Mouse (Mus musculus) cerebral cortex, adult 2 months (tissue): ENCODE measurements around the gene Fmo5.

Experiments used
- WGBS: fragments of 180-500 bp; shearing (Covaris S2); methylation state at CpG from one replicate; pipeline ENCODE4 v1.1.7; 2018; 5-methylcytosine and 5-hydroxymethylcytosine counted together

Gene Fmo5

DNA sequence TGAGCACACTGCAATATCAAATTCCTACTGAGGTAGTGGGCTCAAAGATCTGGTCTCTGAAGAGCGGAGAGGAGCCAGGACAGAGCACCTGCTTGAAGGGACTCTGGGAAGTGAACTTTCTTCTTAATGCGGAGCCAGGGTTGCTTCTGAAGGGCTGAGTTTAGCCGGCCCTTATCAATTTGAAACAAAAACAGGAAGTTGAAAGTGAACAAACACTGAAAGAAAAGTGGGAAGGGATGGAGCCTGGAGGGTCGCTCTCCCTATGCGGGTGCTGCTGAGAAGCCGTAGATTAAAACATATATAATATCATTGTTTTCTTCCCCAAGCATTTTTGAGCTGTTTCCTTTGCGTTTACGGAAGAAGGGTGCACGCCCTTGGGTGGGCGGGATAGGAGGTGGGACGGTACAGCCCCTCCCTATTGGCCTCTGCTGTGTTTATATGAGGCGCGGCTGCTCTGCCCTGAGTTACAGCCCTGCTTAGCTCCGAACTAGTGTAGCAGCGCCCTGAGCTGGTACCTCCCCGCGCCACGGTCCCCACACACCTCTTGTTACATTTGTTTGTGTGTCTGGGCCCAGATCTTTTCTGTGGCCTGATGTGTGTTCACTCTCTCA lies at the start of gene Fmo5:
Gene Fmo5, plus strand, starts transcription at position 414 of the 611 bp plus-strand sequence.
- 26% methylated on average over 18 of the region's 18 CpGs for WGBS

DNA sequence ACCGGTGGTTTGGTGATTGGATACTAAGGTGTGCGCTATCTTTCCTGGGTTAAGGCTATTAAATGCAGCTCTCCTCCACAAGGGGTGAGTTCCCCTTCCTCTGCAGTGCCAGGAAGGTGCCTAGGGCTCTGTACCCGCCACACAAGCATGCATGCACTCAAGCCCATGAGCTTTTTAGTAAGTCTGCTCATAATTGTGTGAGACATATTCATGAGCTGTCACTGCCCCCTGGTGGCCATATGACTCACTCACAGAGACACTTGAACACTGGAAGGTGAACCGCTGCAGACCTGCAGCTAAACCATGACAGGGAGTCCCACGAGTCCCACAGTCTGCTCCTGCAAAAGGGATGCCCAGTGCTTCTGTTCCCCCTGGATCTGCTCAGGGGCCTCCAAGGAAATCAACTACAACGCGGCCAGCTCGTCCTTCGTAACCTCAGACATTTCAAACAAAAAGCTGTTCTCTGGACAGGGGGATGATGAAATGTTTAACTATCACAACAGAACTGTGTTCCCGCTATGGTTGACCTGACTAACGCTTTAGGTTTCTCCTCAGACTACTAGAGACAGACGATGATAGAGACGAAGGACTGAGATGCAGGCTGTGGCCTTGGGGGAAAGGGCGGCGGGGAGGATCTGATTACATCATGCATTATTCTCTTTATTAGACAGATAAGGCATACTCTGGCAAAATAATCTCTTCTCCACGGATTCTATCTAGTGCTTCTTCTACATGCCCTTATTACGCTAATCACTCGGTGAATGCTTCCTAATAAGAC lies 43.0 kb upstream of the Fmo5 start:
- 67% methylated on average over 18 of the region's 18 CpGs for WGBS

DNA sequence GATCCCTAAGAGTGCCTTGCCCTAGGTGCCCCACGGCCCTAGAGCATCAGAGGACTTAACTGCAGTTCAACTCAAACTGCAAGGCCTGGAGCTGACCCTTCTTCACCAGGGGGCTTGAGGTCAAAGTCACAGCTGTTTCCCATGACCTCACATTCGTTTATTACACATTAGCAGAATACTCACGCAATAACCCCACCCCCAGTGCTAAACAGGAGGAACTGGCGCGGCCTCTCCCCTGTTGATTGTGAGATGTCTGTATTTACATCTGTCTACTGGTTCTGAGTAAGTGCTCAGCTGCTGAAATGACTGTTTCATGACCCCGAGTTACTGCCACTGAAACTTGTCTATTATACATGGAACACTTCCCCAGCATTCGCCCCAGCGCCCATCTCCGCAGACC lies 40.9 kb upstream of the Fmo5 start:
- WGBS: 90% methylated on average over 9 of the region's 9 CpGs

DNA sequence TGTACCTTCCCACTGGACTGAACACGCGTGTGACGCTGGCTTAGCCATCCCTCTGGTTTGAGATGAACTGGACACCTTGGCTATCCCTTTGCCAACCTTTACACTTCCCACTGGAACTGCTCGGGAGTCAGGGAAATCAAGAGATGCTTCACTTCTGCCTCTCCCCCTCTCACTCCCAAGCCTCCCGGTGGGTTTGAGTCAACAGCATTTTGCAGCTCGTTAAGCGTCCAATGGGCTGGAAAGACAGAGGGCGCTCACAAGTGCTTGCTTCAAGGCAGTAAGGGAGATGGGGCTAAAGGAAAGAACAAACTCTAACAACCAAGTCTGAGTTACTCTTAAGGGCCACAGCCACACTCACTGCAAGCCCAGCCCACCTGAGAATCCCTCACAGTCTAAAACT lies 37.9 kb upstream of the Fmo5 start:
- WGBS: 73% methylated on average over 8 of the region's 8 CpGs

DNA sequence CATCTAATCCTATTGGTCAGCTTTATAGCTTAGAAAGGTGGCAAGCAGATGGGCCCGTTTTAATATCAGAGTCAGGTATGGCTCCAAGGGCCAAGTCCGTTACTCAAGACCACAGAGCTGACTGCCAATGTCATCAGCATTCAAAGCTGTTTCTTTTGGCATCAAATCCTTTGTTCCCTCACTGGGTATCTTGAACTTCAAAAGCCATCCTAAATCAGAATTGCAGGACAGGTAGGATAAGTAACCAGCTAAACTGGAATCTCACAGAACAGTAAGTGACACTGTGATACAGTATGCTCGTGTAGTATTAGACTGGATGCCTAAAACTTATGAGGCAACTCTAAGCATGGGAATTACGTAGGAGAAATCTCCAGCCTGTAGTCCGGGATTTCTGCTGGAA lies 35.5 kb upstream of the Fmo5 start:
- WGBS: 96% methylated on average over 5 of the region's 5 CpGs

DNA sequence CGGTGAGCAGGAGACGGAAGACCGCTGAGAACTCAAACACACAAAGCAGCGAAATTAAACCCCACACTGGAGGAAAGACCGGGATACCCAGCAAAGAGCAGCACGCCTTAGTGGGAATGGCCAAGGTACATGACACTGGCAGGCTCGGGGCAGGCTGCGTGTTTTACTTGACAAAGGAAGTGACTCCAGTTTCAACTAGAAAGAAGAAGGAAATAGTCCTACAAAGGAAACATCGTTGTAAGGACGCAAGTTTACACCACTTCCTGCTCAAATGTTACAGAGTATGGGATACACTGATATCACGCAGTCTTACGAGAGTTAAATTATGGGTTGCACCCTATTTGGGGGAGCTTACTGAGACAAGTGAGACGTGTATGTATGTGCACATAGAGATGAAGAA lies 34.5 kb upstream of the Fmo5 start:
- WGBS: 84% methylated on average over 13 of the region's 13 CpGs

DNA sequence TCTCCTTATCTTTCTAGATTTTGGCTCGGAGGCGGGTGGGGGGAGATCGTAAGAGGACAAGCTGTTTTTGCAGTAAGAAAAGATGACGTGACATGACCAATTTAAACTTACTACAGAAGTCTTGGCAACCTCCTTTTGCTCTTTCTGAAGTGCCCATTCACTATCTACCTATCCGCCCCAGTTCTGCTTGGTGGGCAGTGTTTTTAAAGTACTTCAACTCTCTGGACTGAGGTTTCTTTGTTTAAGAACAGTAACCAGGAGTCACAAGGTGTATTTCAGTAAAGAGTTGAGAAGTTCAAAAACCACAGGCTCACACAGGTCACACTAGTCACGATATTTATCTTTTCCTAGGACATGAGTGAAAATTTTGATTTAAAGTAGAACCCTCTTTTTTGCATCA lies 33.5 kb upstream of the Fmo5 start:
- 91% methylated on average over 6 of the region's 6 CpGs for WGBS

DNA sequence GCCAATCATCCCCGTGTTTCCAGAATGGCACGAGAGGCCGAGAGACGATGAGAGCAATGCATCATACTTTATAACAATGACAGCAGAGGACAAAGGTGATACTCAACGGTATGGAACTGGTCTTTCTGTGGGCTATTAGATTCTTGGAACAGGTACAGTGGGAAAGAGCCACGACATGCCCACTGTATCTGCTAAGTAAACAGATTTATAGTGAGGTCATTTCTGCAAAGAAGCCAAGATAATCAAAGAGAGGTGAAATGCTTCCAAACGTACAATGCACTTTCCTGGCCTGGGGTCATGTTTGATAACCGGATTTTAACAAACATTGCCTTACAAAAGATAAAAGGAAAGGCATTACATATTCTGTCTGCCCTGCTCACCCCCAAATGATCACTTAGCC lies 31.8 kb upstream of the Fmo5 start:
- 85% methylated on average over 8 of the region's 8 CpGs for WGBS

DNA sequence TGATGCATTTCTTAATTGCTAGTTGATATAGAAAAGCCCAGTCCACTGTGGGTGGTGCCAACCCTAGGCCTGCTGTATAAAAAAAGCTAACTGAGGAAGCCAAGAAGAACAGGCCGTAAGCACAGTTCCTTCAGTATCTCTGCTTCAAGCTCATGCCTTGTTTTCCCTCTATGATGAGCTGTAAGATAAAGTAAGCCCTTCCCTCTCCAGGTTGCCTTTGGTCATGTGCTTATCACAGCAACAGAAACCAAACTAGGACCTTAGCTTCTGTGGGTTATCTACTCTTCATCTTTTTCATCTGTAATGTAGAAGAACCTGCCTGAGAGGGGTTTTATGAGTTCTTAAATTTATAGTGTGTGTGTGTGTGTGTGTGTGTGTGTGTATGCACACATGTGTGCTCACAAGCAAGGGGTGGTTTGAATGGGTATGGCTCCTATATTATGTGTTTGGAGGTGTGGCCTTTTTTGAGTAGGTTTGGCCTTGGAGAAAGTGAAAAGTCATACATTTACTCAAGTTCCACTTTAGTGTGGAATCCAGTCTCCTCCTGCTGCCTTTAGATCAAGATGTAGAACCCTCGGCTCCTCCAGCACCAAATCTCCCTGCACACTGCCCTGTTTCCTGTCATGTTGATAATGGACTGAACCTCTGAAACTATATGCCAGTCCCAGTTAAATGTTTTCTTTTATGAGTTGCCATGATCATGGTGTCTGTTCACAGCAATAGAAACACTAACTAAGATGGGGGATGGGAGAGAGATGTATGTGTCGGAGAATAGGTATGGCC lies 28.4 kb upstream of the Fmo5 start:
- WGBS: 97% methylated on average over 3 of the region's 3 CpGs

DNA sequence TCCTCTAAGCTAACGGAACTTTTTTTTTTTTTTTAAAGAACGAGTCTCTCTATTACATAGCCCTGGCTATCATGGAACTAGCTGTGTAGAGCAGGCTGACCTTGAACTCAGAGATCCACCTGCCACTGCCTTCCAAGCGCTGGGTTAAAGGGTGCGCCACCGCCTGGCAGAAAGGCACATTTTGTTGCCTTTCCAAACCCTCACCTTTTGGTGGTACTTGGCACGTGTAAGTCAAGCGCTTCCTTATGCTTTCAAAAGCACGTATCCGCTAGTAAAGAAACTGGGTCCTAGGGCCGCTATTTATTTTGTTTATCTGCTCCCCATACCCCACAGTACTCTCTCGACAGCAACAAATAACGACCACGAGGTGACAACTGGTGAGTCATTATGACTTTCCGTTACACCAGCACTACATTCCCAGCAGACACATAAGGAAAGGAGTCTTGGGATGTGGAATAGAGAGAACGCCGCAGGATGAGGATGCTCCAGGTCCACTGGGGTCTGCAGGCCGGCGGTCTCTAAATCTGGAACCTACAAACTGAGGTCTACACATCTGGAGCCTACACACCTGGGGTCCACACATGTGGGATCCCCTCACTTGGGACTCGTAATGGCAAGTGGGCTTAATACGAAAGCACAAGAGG lies 19.3 kb upstream of the Fmo5 start:
- 3% methylated on average over 20 of the region's 20 CpGs for WGBS

DNA sequence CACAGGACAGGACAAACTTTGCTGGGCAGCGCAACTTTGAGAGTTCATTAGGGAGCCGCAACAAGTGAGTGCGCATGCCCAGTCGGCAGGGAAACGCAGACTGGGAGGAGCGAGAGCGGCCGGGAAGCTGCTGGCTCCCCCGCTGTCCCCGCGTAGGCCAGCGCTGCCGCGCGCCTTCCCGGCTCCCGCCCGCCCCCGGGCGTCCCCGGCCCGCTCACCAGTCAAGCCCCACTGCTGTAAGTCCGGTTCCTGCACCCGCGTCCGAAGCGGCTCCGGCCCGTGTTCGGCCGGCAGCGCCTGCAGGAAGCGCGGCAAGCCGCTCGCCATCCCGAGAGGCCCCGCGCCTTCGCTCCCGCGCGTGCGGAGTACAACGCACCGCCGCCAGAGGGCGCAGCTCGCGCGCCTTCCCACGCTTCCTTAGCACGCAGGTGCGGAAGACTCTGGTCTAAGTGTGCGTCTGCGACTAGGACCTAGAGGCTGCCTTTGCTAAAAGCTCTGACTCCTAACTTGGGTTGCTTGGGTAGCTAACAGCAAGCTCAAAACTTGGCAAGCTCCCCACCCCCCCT lies 18.7 kb upstream of the Fmo5 start, which contains the start of gene Chd1l:
Gene Chd1l, minus strand, starts transcription at position 359 of the 566 bp plus-strand sequence.
- WGBS: under 1% methylated on average over 56 of the region's 56 CpGs

DNA sequence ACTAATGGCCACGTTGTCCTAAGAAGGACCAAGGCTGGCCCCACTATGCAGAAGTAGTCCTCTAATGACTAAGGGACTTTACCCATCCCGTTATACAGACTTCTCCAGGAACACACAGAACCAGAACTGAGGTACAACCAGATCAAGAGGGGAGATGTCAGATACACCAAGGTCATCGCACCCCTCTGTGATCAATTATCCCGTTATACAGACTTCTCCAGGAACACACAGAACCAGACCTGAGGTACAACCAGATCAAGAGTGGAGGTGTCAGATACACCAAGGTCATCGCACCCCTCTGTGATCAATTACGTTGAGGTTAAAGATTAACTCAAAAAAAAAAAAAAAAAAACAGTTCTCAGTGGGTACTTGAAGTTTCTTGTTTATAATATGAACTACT lies 17.6 kb upstream of the Fmo5 start:
- WGBS: 90% methylated on average over 6 of the region's 6 CpGs

DNA sequence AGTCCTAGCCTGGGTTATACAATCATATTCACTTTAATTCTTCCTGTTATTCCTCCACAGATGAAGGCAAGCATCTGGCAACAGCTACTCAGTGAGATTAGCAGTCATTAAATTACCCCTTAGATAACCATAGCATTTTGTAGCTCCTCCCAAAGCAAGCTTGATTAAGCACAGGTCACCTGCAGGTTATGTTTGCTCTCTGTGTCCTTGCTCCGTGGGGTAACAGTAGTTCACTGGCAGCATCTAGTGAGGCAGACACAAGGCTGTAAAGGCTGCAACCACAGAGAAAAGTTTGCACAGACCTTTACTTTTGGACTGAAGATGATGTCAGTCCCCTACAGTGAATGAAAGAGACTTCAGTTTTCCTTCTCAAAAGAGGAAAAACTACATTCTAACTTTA lies 13.4 kb upstream of the Fmo5 start:
- 44% methylated on average over 1 of the region's 1 CpGs for WGBS

DNA sequence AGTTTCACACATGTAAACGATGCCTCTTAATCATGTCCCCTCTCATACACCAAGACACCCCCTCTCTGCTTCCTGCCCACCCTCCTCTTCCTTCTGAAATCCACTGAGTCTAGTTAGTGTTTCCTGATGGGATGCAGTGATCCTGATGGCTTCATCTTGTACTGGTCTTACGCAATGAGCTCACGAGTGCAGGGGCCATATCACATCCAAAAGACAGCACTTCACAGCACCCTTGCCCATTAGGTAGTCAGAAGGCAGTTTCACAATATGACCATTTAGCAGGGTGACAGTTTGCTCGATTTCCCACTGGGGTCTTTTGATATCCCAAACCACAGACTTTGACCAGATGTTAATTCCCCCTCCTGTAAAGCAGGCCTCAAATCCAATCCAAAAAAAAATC lies 12.7 kb upstream of the Fmo5 start:
- 86% methylated on average over 4 of the region's 4 CpGs for WGBS

DNA sequence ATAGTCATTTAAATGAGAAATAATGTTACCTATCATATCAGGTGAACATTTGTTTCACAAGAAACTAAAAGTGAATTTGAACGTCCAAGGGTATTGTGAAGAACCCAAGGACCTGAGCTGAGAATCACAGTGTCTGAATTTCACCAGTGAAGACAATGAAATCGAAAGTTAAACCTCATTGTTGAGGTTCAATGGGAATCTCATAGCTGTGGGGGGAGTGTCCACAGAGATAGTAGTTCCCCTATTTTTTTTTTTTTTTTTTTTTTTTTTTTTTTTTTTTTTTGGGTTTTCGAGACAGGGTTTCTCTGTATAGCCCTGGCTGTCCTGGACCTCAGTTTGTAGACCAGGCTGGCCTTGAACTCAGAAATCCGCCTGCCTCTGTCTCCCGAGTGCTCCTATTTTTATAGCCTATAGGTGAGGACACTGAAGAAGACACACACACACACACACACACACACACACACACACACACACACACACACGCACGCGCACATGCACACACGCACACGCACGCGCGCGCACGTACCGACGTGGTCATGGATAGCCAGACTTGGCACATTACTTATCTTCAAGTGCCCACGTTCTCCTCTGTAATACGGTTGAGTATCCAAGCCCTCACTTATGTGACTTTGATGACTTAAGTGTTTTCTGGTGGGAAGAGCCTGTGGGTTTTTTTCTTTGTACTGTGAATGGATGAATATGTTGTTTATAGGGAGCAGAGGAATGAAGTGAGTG lies 11.3 kb upstream of the Fmo5 start:
- 91% methylated on average over 19 of the region's 19 CpGs for WGBS

DNA sequence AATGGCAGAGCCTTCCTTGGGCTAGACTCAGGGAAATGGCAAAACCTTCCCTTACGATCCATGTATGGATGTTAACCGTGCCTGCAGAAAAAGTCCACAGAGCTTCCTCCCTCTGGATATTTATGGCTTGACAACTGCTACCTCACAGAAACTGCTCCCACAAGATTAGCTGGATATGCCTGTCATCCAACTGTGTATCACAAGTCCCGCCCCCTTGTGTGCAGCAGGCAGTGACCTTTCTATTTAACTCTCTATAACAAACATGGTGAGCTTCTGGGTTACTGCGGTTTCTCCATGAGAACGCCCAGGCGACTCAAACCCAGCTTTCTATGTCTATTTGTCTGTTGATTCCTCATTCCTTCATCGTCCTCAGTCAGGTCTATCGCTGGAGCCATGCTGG lies 10.7 kb upstream of the Fmo5 start:
- WGBS: 81% methylated on average over 8 of the region's 8 CpGs

DNA sequence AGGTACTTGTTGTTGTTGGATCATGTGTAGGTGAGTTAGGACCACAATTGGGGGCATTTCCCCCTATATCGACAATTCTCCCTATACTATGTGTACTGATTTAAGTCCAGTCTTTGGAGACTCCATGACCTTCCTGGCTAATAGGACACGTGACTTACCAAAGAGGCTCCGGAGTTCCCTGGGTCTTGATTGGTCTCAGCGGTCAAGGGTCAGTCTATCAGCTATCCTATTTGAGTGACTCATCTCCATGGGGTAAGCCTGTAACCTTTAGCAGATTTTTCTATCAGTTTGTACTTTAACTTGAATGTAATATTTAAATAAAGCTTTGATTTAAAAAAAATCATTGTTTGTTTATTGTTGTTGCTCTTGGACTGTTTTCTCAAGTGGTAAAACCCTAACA lies 7.9 kb upstream of the Fmo5 start:
- WGBS: 93% methylated on average over 4 of the region's 4 CpGs

DNA sequence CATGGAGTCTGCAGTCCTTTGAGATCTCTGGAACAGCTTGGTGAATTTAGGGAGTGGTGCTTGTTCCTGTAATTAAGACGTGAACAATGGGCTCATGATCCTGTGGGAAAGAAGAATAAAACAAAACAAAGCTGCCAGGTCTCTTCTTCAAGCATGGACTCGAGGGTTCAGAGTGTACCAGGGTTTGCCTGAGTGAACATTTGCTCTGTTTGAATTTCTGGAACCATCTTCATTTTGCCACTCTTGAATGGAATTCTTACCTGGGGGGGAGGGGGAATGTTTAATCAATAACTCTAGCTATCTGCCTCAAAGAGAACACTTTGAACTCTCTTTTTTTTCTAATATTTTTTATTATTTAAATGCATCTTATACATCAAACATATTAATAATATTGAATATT lies 4.0 kb upstream of the Fmo5 start:
- WGBS: 44% methylated on average over 2 of the region's 2 CpGs

DNA sequence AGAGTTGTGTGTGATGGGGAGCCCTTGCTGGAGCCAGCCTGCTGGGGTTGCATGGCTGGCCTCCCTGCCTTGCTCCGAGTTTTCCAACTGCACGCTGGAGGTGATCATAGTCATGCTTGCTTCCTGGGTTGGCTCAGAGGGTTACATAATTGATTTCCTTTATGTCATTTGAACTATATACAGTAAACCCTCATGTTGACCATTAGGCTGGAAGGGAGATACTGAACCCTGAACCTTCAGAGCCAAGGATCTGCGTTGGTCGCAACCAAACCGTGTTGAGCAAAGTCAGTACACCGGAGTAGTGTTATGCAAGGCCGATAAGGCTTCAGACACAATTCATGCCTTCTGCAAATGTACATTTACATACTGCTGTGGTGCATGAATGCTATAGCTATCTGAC lies 711 bp upstream of the Fmo5 start:
- 82% methylated on average over 7 of the region's 7 CpGs for WGBS

DNA sequence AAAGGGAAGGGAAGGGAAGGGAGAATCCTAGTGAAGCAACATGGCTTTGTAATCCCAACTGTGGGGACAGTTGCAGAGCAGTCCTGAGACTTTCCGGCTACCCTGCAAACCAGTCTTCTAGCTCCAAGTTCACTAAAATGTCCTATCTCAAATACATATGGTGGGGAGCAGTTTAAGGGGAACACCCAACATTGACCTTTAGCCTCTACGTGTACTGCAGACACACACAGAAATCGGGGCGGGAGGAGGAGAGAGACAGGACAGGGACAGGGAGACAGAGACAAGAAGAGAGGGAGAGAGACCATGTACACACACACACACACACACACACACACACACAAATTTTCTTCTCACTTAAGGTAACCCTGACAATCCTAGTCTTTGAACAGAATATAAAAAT lies 1.3 kb downstream of the Fmo5 start:
- WGBS: 86% methylated on average over 4 of the region's 4 CpGs

DNA sequence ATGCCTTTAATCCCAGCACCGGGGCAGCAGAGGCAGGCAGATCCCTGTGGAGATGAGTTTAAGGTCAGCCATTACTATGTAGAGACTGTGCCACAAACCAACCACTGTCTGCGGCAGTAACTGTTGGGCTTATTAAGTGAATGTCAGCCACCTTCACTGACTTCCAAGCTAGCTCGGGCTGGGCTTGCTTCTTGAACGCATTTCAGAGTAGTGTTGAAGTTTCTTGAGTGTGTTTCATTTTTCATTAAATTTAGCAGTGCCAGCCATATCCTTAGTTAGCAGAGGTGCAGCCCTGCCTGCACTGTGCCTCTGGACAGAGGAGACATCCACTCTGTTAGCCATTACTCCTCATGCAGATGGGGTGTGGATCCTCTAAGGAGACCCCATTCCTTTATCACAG lies 2.1 kb downstream of the Fmo5 start:
- 100% methylated on average over 4 of the region's 4 CpGs for WGBS
